ENCODE assay signal across 8 mouse cellular contexts in genomic region chr1:98179030-98179429, GRCm38 (mm10).
DNase-seq lines count a peak whose midpoint lies in the region; TF ChIP-seq lines count a peak whose summit lies in the region.

No protein-coding gene starts in this region.

- TF ChIP-seq POLR2A in lung, adult 2 months (IDR thresholded peaks at IDR 0.05; ENCODE audit: borderline replicate concordance, extremely low read depth, low read depth, low read length): no peak

- H3K4me1 ChIP-seq in lung, adult 2 months (ENCODE audit: control insufficient read depth, insufficient read depth, low read length): no peaks in the 10 kb centered on the region

- DNase-seq in gastrocnemius, adult 18-20 months (ENCODE audit: low spot score): peak; percentile 45
- no peak for DNase-seq in gastrocnemius, postnatal 25 days
- DNase-seq in urinary bladder, adult 18-20 months (ENCODE audit: low spot score in 2 of 2): peak; percentile 9 to 12
- no peak for DNase-seq in urinary bladder, adult 2 months (ENCODE audit: low spot score)
- peak; percentile 35 for DNase-seq in embryo, embryonic 9.5 days (ENCODE audit: extremely low spot score)
- DNase-seq in induced T-regulatory cell, adult 2 months (ENCODE audit: low read depth): peak; percentile 38
- peak; percentile 47 for DNase-seq in lung, adult 2 months
- DNase-seq in thymus, postnatal 25 days: peak; percentile 55

- peak; percentile 55; the same call in 1 of the 2 replicates for TF ChIP-seq CTCF in lung, adult 2 months (IDR thresholded peaks at IDR 0.05; ENCODE audit: insufficient read depth, low read length)

- H3K4me3 ChIP-seq in lung, adult 2 months (replicated peaks; ENCODE audit: extremely low read depth, low read depth, low read length): no peak overlapping the region

- WGBS in lung, adult 2 months: 42% methylated on average over 1 of the region's 1 CpGs

Comparison
In these comparisons a context has a peak if more than half of its experiments do, and no peak if none do; other contexts are left out.
1. DNase-seq: peak in gastrocnemius, adult 18-20 months (single experiment), urinary bladder, adult 18-20 months (2 of 2), embryo, embryonic 9.5 days (single experiment), induced T-regulatory cell, adult 2 months (single experiment), lung, adult 2 months (single experiment) and thymus, postnatal 25 days (single experiment); none in gastrocnemius, postnatal 25 days (single experiment) and urinary bladder, adult 2 months (single experiment).